Mouse (Mus musculus): Measurements from ENCODE around the gene Ank.

Ank gene

GRCm38 (mm10) chr15:27496596-27497299 is 30.3 kb downstream of the Ank start:
- no peak for DNase-seq (ENCODE audit: low read depth)

GRCm38 (mm10) chr15:27497300-27497997 is 31.0 kb downstream of the Ank start:
- DNase-seq (ENCODE audit: low read depth): no peak

- no peak for DNase-seq (ENCODE audit: low read depth)
These were observed 31.6 kb downstream of the Ank start for GRCm38 (mm10) chr15:27498078-27498477.

GRCm38 (mm10) chr15:27500390-27500789 is 33.9 kb downstream of the Ank start:
- no peak for DNase-seq (ENCODE audit: low read depth)

- no peak for DNase-seq (ENCODE audit: low read depth)
These were observed 35.9 kb downstream of the Ank start for GRCm38 (mm10) chr15:27502338-27502737.

- no peak for DNase-seq (ENCODE audit: low read depth)
These were observed 36.7 kb downstream of the Ank start for GRCm38 (mm10) chr15:27503221-27503620.

- DNase-seq (ENCODE audit: low read depth): no peak
These were observed 37.6 kb downstream of the Ank start for GRCm38 (mm10) chr15:27503801-27504730.

- DNase-seq (ENCODE audit: low read depth): no peak
These were observed 39.8 kb downstream of the Ank start for GRCm38 (mm10) chr15:27506127-27506886.

- DNase-seq (ENCODE audit: low read depth): no peak
These were observed 40.6 kb downstream of the Ank start for GRCm38 (mm10) chr15:27506893-27507596.

- no peak for DNase-seq (ENCODE audit: low read depth)
These were observed 41.7 kb downstream of the Ank start for GRCm38 (mm10) chr15:27508169-27508568.

- no peak for DNase-seq (ENCODE audit: low read depth)
These were observed 42.5 kb downstream of the Ank start for GRCm38 (mm10) chr15:27508982-27509381.

- DNase-seq (ENCODE audit: low read depth): no peak
These were observed 50.5 kb downstream of the Ank start for GRCm38 (mm10) chr15:27516927-27517326.

GRCm38 (mm10) chr15:27518026-27518425 is 51.5 kb downstream of the Ank start:
- peak; percentile 24 for DNase-seq (ENCODE audit: low read depth)

GRCm38 (mm10) chr15:27519857-27520256 is 53.4 kb downstream of the Ank start:
- DNase-seq (ENCODE audit: low read depth): no peak

- DNase-seq (ENCODE audit: low read depth): no peak
These were observed 58.9 kb downstream of the Ank start for GRCm38 (mm10) chr15:27525233-27526005.

- no peak for DNase-seq (ENCODE audit: low read depth)
These were observed 62.4 kb downstream of the Ank start for GRCm38 (mm10) chr15:27528896-27529295.

GRCm38 (mm10) chr15:27530023-27530422 is 63.5 kb downstream of the Ank start:
- no peak for DNase-seq (ENCODE audit: low read depth)

GRCm38 (mm10) chr15:27533036-27533435 is 66.6 kb downstream of the Ank start:
- no peak for DNase-seq (ENCODE audit: low read depth)

- DNase-seq (ENCODE audit: low read depth): no peak
These were observed 69.2 kb downstream of the Ank start for GRCm38 (mm10) chr15:27535681-27536080.

- no peak for DNase-seq (ENCODE audit: low read depth)
These were observed 69.7 kb downstream of the Ank start for GRCm38 (mm10) chr15:27536186-27536585.

All from induced T-regulatory cell, adult 2 months (primary cell).